Mouse (Mus musculus): ENCODE measurements at regions not wholly inside any gene's neighbourhood (a gene's known extent, or its start where the extent isn't known, plus 50 kb on each side); places are given as distances from the start of the nearest gene placed in this dataset.
A peak's percentile ranks its signal among the peaks of the same experiment; 100 is the strongest.

DNA sequence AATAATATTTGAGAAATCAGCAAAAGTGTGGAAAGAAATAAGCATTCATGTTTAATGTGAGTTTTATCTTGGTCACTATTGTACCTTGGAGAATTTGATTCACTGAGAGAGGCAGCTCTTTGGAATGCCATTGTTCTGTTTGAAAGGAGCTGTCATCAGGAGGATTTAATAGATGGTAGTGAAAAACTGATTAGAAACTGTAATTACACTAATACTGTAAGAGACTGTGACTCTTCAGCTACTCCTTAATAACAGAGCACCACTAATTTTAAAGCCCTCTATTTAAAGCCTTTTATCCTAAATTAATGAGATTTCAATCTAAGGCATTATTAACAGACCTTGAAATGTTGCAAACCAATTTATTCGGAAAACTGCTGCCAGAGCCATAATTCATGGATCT lies 126.1 kb upstream of the Rspo3 start:
- DNase-seq (ENCODE audit: extremely low spot score in 1 of 2, low spot score in 1 of 2) = no peak

GRCm38 (mm10) chr10:29640249-29640648 lies 104.6 kb upstream of the Rspo3 start:
- DNase-seq (ENCODE audit: extremely low spot score in 1 of 2, low spot score in 1 of 2) = no peak

- DNase-seq (ENCODE audit: extremely low spot score in 1 of 2, low spot score in 1 of 2) = peak in 1 of 2 experiments; percentile 1
Measured at GRCm38 (mm10) chr10:29635828-29636227, 100.2 kb upstream of the Rspo3 start.

- no peak for DNase-seq (ENCODE audit: extremely low spot score in 1 of 2, low spot score in 1 of 2)
Measured at GRCm38 (mm10) chr10:29595455-29595854, 59.8 kb upstream of the Rspo3 start.

DNA sequence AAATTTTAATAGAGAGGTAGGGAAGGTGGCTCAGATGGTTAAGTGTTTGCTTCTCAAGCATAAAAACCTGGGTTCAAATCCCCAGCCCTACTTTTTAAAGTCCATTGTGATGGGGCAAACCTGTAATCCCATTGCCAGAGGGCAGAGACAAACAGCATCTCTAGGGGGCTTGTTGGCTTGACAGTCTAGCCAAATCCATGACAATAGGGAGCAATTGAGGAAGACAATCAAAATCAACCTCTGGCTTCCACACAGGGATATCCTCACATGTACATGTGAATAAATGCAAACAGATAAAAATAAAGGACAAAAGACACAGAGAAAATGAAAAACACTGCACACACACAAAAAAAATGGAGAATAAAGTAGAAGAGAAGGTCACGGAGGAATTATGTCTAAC lies 59.3 kb upstream of the Rspo3 start:
- DNase-seq (ENCODE audit: extremely low spot score in 1 of 2, low spot score in 1 of 2) = no peak

DNA sequence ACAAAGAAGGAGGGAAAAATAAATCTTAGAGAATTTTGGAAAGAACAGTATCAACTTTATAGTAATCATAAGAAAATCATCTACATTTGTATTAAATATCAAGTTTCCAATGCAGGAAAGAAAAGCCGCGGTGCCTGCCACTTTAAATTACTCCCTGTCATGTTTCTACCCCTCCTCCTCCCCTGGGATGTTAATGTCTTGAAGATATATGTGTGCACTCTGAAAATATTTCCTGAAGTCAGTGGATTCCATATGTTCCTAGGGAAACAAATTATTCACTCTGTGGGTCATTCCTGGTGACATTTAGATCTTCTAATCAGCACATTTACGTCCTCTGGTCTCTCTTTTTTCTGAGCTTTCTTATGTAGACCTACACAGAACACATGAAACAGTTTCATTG lies 57.2 kb upstream of the Rspo3 start:
- no peak for DNase-seq (ENCODE audit: extremely low spot score in 1 of 2, low spot score in 1 of 2)

- no peak for DNase-seq (ENCODE audit: extremely low spot score in 1 of 2, low spot score in 1 of 2)
Measured at GRCm38 (mm10) chr10:29590187-29590586, 54.5 kb upstream of the Rspo3 start.

DNA sequence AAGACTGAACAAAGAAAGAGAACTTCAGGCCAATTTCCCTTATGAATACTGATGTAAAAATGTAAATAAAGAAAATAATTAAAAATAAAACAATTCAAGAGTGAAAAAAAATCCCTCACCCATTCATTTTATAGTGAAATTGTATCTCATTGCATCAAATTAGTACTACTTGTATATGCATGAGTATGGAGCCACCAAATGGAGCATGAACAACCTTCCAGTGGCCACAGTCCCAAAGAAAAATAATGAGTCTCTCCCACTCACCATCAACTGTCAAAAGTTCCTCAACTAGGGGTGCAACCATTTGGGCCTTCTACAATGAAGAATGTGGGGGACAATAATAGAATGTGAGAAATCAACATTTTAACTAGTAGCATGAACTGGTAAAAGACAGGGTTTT lies 54.1 kb upstream of the Rspo3 start:
- DNase-seq (ENCODE audit: extremely low spot score in 1 of 2, low spot score in 1 of 2) = no peak

Measured in frontal cortex, adult 2 months (tissue).